Mouse (Mus musculus): ENCODE data around the gene Lrrfip2.

DNA sequence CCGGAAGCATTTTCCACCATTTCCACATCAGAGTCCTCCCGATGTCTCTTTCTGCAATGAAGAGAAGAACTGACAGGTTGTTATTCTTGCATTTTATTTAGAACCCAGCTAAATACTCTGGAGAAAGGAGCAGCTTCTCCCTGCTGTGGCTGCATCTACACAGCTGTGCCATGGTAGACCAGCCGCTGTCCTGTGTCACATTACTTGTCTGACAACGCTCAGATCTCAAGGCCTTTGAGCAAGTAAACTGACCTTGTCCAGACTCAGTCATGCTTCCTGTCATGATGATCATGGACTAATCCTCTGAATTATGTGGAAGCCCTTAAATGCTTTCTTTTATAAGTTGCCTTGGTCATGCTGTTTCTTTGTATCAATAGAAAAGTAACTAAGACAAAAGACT lies 122.4 kb downstream of the Lrrfip2 start:
- TF ChIP-seq CTCF (IDR thresholded peaks at IDR 0.05; ENCODE audit: low read depth) (no peak), EP300 (IDR thresholded peaks at IDR 0.05; ENCODE audit: low read depth) (no peak)
